Mouse (Mus musculus): ENCODE results near the gene Aqp6. TPM values are rescaled to one million over a fixed set of nuclear protein-coding genes. Genes with fewer than 3 reads are reported as not detected.

Aqp6 gene
- polyA plus RNA-seq, 1 experiment from 2014 or later = not detected

GRCm38 (mm10) chr15:99637405-99638123 lies 36.4 kb downstream of the Aqp6 start:
- WGBS = 86% methylated on average over 12 of the region's 12 CpGs
- Histone ChIP-seq H3K27ac (no peak overlapping the region), H3K36me3 (peaks cover 93% of the 10 kb centered on the region)

DNA sequence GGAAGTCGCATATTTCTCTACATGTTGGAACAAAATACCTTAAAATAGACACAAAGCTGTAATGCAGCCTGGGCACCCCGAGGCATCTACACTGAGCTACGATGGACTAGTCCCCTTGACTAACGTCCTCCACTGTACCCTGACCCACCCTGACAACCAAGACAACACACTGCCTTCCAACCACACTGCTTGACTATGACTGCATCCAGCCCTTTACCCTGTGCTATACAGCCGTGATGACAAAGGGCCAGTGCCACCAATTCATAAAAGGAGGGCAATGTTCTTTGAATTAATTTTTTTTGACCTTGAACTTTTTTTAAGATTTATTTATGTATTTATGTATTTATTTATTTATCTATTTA lies 36.9 kb downstream of the Aqp6 start:
- Histone ChIP-seq H3K9me3 (no peaks in the 10 kb centered on the region), H3K27ac (no peak overlapping the region), H3K27me3 (ENCODE audit: insufficient read depth, poor library complexity, severe bottlenecking) (no peaks in the 10 kb centered on the region), H3K4me1 (no peaks in the 10 kb centered on the region), H3K4me3 (no peak overlapping the region), H3K36me3 (peaks cover 91% of the 10 kb centered on the region)
- WGBS = 88% methylated on average over 5 of the region's 5 CpGs
- DNase-seq (ENCODE audit: low spot score) = no peak

More at GRCm38 (mm10) chr15:99637405-99638123, 36.4 kb downstream of the Aqp6 start:
- Histone ChIP-seq H3K9me3 (no peaks in the 10 kb centered on the region), H3K4me3 (no peak overlapping the region), H3K4me1 (no peaks in the 10 kb centered on the region), H3K27me3 (ENCODE audit: insufficient read depth, poor library complexity, severe bottlenecking) (no peaks in the 10 kb centered on the region)
- no peak for DNase-seq (ENCODE audit: low spot score)

DNA sequence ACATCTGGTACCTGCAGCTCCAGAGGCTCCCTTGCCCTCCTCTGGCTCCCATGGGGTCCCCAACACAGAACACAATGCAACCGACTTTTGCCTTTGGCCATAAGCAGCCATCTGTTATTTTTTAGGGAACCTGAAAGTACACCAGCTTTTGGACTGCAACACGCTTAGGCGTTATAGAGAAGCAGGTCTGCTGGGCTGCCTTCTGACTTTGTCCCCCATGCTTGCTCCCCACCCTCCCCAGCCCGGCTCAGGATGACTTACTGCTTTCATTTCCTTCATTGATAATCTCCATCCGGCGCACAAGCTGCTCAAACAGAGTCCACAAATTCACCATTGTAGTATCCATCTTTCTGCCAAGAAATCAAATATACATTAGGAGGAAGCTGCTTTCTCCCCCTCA lies 41.4 kb downstream of the Aqp6 start:
- H3K4me1 ChIP-seq = peaks cover 28% of the 10 kb centered on the region
- H3K27me3 ChIP-seq (ENCODE audit: insufficient read depth, poor library complexity, severe bottlenecking) = no peaks in the 10 kb centered on the region
- peaks cover 49% of the 10 kb centered on the region for H3K36me3 ChIP-seq
- no peak overlapping the region for H3K4me3 ChIP-seq
- H3K27ac ChIP-seq = no peak overlapping the region
- no peak for DNase-seq (ENCODE audit: low spot score)
- 82% methylated on average over 6 of the region's 6 CpGs for WGBS
- no peaks in the 10 kb centered on the region for H3K9me3 ChIP-seq

- Histone ChIP-seq H3K4me1 (peaks cover 39% of the 10 kb centered on the region), H3K4me3 (no peak overlapping the region), H3K27me3 (ENCODE audit: insufficient read depth, poor library complexity, severe bottlenecking) (no peaks in the 10 kb centered on the region), H3K36me3 (peaks cover 38% of the 10 kb centered on the region), H3K9me3 (no peaks in the 10 kb centered on the region), H3K27ac (no peak overlapping the region)
- no peak for DNase-seq (ENCODE audit: low spot score)
- 89% methylated on average over 10 of the region's 10 CpGs for WGBS
Observed at GRCm38 (mm10) chr15:99643832-99644231, 42.6 kb downstream of the Aqp6 start.

DNA sequence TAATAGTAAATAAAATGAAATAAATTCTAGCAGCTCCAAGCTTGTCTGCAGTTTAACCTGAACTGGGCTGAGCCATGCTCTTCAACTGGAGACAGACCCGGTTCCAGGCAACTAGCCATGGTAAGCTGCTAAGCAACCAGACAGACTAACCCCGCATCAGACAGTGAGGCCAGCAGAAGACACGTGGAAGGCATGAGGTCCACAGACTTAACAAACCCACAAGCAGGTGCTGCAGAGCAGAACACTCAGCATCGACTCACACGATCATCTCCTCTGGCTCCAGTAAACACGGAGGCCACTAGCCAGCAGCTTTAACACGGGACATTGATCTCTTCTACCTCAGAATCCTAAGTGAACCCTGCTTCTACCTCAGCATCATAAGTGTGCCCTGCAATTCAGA lies 43.6 kb downstream of the Aqp6 start:
- H3K4me3 ChIP-seq = no peak overlapping the region
- H3K36me3 ChIP-seq = peaks cover 29% of the 10 kb centered on the region
- H3K27ac ChIP-seq = no peak overlapping the region
- DNase-seq (ENCODE audit: low spot score) = no peak
- no peaks in the 10 kb centered on the region for H3K9me3 ChIP-seq
- H3K27me3 ChIP-seq (ENCODE audit: insufficient read depth, poor library complexity, severe bottlenecking) = no peaks in the 10 kb centered on the region
- 82% methylated on average over 7 of the region's 7 CpGs for WGBS
- H3K4me1 ChIP-seq = peaks cover 49% of the 10 kb centered on the region

DNA sequence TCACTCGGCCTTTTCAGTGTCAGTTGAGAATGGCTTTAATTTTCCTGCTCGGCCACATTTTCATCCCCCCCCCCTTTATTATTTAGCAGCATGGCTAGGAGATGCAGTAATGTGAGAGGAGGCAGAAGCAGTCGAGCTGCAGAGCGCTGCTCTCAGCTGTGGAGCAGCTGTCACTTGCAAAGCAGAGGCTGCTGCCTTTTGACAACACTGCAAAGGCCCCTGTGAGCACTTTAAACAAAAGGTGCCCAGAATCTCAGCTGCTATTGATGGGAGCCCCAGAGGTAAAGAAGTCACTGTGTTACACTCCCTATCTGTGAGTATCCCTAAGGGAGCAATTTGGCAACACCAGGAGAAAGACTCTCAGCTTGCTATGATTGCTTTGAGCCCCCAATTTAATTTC lies 47.1 kb downstream of the Aqp6 start:
- peak overlapping the region; percentile 24; the same call in 1 of the 2 replicates for H3K4me3 ChIP-seq
- H3K27me3 ChIP-seq (ENCODE audit: insufficient read depth, poor library complexity, severe bottlenecking) = 0 out of 2 replicates have a peak, but pooled peaks cover under 1% of the 10 kb centered on the region
- H3K36me3 ChIP-seq = no peaks in the 10 kb centered on the region
- no peaks in the 10 kb centered on the region for H3K9me3 ChIP-seq
- 0 out of 2 replicates have a peak overlapping the region, but pooled peaks have one; percentile 52 for H3K27ac ChIP-seq
- DNase-seq (ENCODE audit: low spot score) = no peak
- 38% methylated on average over 4 of the region's 4 CpGs for WGBS
- peaks cover 63% of the 10 kb centered on the region for H3K4me1 ChIP-seq

DNA sequence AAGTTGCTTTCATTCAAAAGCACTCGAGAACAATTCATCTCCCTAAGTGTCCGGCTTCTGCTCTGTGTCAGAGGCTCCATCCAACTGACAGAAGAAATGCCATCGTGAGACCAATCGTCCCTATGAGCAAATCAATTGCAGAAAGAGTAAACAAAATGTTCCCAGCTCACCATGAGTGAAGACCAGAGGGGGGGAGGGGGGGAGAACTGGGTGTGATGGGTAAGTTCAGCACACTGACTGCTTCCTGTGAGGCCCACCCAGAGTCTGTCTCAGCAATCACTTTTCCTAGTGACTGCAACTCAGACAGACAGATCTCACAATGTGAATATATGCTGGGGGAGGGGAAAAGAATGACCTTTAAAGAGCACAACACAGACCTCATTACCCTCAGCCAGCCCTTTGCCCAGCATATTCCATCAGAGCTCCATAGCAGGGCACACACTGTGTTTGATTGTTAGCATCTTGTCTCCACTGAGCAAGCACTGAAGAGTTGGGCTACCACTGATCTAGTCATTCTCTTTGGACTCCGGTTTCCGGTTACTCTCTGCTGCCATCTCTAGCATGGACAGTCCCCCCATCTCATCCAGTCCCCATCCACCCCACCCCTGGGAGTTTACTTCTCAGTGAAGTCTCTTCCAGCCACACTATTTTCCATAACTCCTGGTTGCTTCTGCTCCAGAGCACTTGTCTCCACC lies 48.0 kb downstream of the Aqp6 start:
- WGBS = 16% methylated on average over 6 of the region's 6 CpGs
- H3K27ac ChIP-seq = peak overlapping the region; percentile 59
- peak; percentile 74 for DNase-seq (ENCODE audit: low spot score)
- H3K27me3 ChIP-seq (ENCODE audit: insufficient read depth, poor library complexity, severe bottlenecking) = peaks cover 9% of the 10 kb centered on the region
- H3K4me1 ChIP-seq = peaks cover 72% of the 10 kb centered on the region
- H3K9me3 ChIP-seq = no peaks in the 10 kb centered on the region
- H3K4me3 ChIP-seq = peak overlapping the region; percentile 96
- no peaks in the 10 kb centered on the region for H3K36me3 ChIP-seq

DNA sequence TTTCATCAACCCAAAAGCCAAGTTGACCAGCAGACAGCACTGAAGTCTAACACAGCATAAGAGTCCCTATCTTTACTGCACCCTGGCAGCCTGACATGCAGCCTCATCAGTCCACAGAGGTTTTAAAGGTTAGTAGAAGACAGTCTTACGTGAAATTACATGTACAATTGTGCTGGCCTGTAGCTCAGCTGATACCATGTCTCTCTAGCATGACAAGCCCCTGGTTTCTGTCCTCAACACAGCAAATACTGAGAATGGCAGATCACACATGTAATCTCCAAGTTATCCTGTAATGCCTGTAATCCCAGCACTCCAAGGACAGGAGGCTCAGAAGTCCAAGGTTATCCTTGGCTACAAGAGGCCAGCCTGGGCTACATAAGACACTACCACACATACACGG lies 49.1 kb downstream of the Aqp6 start:
- peak; percentile 66 for DNase-seq (ENCODE audit: low spot score)
- peak overlapping the region; percentile 12; the same call in 1 of the 2 replicates for H3K27ac ChIP-seq
- peaks cover 67% of the 10 kb centered on the region for H3K4me1 ChIP-seq
- H3K36me3 ChIP-seq = no peaks in the 10 kb centered on the region
- peak overlapping the region; percentile 96 for H3K4me3 ChIP-seq
- 41% methylated on average over 2 of the region's 2 CpGs for WGBS
- no peaks in the 10 kb centered on the region for H3K9me3 ChIP-seq
- H3K27me3 ChIP-seq (ENCODE audit: insufficient read depth, poor library complexity, severe bottlenecking) = peaks cover 20% of the 10 kb centered on the region

DNA sequence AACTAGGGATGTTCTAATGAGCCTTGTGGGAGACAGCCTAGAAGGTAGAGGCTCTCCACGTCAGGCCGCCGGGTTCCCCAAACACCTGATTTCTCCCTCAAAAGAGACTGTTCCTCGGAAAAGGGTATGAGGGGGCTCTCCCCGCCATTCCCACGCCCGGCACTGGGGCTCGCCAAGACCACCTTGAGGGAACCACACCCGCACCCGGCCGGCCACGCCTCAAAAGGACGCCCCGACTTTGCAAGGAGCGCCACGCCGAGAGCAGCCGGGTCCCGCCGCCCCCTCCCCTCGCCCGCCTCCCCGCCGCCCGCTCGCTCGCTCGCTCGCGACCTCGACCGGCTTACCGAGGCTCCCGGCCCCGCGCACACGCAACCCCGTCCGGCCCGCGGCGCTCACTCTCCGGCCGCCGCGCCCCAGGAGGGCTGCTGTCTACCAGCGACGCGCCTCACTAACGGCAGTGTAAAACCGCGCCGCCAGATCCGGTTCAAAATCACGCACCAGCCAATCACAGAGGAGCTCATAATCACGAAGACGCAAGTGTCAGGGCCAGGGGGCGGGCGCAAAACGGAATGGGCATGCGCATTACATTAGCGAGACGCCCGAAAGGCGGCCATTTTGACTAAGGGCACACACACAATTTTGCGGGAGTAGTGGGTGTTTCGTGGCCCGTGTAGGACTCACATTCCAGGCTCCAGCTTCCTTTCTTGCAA lies 50.1 kb downstream of the Aqp6 start, which contains the start of gene Racgap1:
Gene Racgap1 (minus strand): TSS at position 494 of the 710 bp plus-strand sequence.
- WGBS = under 1% methylated on average over 67 of the region's 68 CpGs
- peaks cover 64% of the 10 kb centered on the region for H3K4me1 ChIP-seq
- no peaks in the 10 kb centered on the region for H3K9me3 ChIP-seq
- H3K4me3 ChIP-seq = peak within 1 kb of the TSS; percentile 96
- H3K27me3 ChIP-seq (ENCODE audit: insufficient read depth, poor library complexity, severe bottlenecking) = peaks cover 30% of the 10 kb centered on the region
- peak; percentile 98 for DNase-seq (ENCODE audit: low spot score)
- peak within 1 kb of the TSS; percentile 97 for H3K27ac ChIP-seq
- no peaks in the 10 kb centered on the region for H3K36me3 ChIP-seq

- no peak for DNase-seq (ENCODE audit: low spot score)
- Histone ChIP-seq H3K9me3 (no peaks in the 10 kb centered on the region), H3K36me3 (no peaks in the 10 kb centered on the region), H3K4me1 (peaks cover 57% of the 10 kb centered on the region), H3K27me3 (ENCODE audit: insufficient read depth, poor library complexity, severe bottlenecking) (peaks cover 39% of the 10 kb centered on the region), H3K4me3 (peak overlapping the region; percentile 96), H3K27ac (peak overlapping the region; percentile 97)
- 69% methylated on average over 10 of the region's 10 CpGs for WGBS
Observed at GRCm38 (mm10) chr15:99651984-99652872, 51.0 kb downstream of the Aqp6 start.

DNA sequence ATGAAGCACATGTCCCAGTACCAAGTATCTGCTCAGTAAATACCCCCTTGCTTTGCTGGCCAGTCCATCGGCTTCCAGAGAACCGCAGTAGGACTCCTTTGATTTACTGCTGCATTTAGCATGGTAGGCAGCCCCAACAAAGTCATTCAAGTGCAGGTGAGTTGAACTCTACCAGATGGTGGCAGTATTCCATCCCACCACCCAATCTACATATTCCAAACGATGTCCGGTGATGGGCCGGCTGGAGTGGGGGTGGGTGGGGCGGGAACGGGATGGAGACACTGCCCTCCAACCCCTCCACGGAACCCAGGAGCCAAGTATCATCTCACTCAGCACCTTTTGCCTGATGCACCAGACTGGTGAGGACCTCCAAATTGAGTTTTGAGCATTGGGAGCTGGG lies 52.1 kb downstream of the Aqp6 start:
- 9% methylated on average over 8 of the region's 8 CpGs for WGBS
- Histone ChIP-seq H3K4me1 (peaks cover 47% of the 10 kb centered on the region), H3K27me3 (ENCODE audit: insufficient read depth, poor library complexity, severe bottlenecking) (peaks cover 39% of the 10 kb centered on the region), H3K9me3 (no peaks in the 10 kb centered on the region), H3K4me3 (peak overlapping the region; percentile 54), H3K36me3 (no peaks in the 10 kb centered on the region), H3K27ac (0 out of 2 replicates have a peak overlapping the region, but pooled peaks have one; percentile 17)
- peak; percentile 74 for DNase-seq (ENCODE audit: low spot score)

GRCm38 (mm10) chr15:99653876-99654275 lies 52.7 kb downstream of the Aqp6 start:
- Histone ChIP-seq H3K27ac (0 out of 2 replicates have a peak overlapping the region, but pooled peaks have one; percentile 17), H3K4me3 (peak overlapping the region; percentile 54), H3K27me3 (ENCODE audit: insufficient read depth, poor library complexity, severe bottlenecking) (peaks cover 39% of the 10 kb centered on the region), H3K36me3 (no peaks in the 10 kb centered on the region), H3K4me1 (peaks cover 42% of the 10 kb centered on the region), H3K9me3 (no peaks in the 10 kb centered on the region)
- WGBS = 2% methylated on average over 21 of the region's 21 CpGs
- DNase-seq (ENCODE audit: low spot score) = no peak
